Mouse (Mus musculus): ENCODE data around the gene Gm4027. TPM values are rescaled to one million over a fixed set of nuclear protein-coding genes. Genes with fewer than 3 reads are reported as not detected.
"Not testable (repeated sequence)": the region's sequence is repeated elsewhere in the genome, so short reads cannot be mapped to it uniquely, and the experiment has no call there.

Gene Gm4027
- polyA plus RNA-seq (2012; rRNA removed): not detected in 2 replicates

DNA sequence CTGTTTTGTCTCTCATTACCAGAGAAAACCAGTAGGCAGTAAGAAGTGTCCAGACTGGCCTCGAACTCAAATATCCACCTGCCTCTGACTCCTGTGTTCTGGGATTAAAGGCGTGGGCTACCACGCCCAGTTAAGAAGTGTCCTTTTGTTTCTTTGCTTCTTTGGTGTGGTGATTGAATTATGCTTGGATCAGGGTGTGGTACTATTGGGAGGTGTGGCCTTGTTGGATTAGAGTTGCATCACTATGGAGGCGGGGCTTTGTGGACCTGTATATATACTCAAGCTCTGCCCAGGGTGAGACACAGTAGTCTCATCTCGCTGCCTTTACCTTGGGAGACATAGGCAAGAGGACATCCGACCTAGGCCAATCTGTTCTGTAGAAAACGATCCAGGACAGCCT, at the start of gene Gm4027:
Gene Gm4027 (plus strand): TSS at position 301 of the 400 bp plus-strand sequence.
- DNase-seq (ENCODE audit: low read depth): not testable (repeated sequence)

GRCm38 (mm10) chr12:87601388-87601787, 17.3 kb upstream of the Gm4027 start:
- DNase-seq (ENCODE audit: low read depth): not testable (repeated sequence)

DNA sequence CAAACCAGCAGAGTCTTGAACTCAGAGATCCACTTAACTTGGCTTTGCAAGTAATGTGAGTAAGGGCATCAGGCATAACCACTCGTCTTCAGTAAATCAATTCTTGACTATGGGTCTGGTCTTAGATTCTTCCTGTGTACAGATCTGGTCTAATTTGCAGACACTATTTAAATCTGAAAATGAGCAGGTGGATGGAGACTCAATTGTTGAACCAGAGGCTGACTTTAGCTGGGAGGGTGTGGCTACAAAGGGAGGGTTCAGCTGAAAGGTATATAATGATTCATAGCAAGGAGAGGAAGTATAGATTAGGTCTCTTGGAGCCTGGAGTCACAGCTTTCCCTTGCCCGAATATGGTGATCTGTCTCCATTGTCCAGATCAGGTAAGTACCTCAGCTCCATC, 16.3 kb upstream of the Gm4027 start, which contains the start of gene Oog1:
Gene Oog1 (plus strand): TSS at position 301 of the 400 bp plus-strand sequence.
- not testable (repeated sequence) for DNase-seq (ENCODE audit: low read depth)

DNA sequence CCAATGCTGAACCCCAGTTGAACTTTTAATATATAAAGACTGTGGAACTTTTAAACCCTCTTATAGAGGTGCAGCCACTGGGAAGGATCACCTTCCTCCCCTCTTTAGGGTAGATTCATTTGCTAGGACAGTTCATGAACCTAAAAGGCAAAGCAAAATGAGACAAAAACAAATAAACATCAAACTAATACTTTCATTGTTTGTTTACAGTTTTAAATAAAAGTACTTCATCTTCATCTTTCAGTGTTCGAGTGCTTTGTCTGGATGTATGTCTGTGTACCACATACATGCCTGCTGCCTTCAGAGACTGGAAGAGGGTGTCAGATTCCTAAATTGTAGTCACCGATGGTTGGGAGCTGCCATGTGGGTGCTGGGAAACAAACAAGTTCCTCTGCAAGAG, 25.9 kb downstream of the Gm4027 start, which contains the start of gene Gm16381:
Gene Gm16381 (minus strand): TSS at position 101 of the 400 bp plus-strand sequence.
- DNase-seq (ENCODE audit: low read depth): not testable (repeated sequence)

GRCm38 (mm10) chr12:87652916-87653703, 34.4 kb downstream of the Gm4027 start:
- not testable (repeated sequence) for DNase-seq (ENCODE audit: low read depth)

Other genes starting within 250 kb of the Gm4027 start
- 12.5 and 17.0 TPM in 2 replicates for gene Sptlc2, start 230.5 kb upstream of the Gm4027 start, polyA plus RNA-seq (2012; rRNA removed)
- 27.8 and 35.7 TPM in 2 replicates for gene Slirp, start 175.0 kb upstream of the Gm4027 start, polyA plus RNA-seq (2012; rRNA removed)
- 12.8 and 16.5 TPM in 2 replicates for gene Alkbh1, start 174.9 kb upstream of the Gm4027 start, polyA plus RNA-seq (2012; rRNA removed)
- 10.7 and 11.3 TPM in 2 replicates for gene Snw1, start 146.6 kb upstream of the Gm4027 start, polyA plus RNA-seq (2012; rRNA removed)
- not detected in 2 replicates for gene Gm5788, start 124.1 kb upstream of the Gm4027 start, polyA plus RNA-seq (2012; rRNA removed)
- gene Gm8300, start 104.6 kb upstream of the Gm4027 start, polyA plus RNA-seq (2012; rRNA removed): 0.05 and 0.14 TPM in 2 replicates
- not detected in 2 replicates for gene Oog1, start 16.2 kb upstream of the Gm4027 start, polyA plus RNA-seq (2012; rRNA removed)
- not detected in 2 replicates for gene Gm16381, start 25.8 kb downstream of the Gm4027 start, polyA plus RNA-seq (2012; rRNA removed)
- not detected in 2 replicates for gene Gm21319, start 156.9 kb downstream of the Gm4027 start, polyA plus RNA-seq (2012; rRNA removed)
- gene Gm21936, start 176.6 kb downstream of the Gm4027 start, polyA plus RNA-seq (2012; rRNA removed): not detected in 2 replicates
- not detected in 2 replicates for gene BB287469, start 197.7 kb downstream of the Gm4027 start, polyA plus RNA-seq (2012; rRNA removed)
- gene Gm2001, start 223.5 kb downstream of the Gm4027 start, polyA plus RNA-seq (2012; rRNA removed): not detected in 2 replicates